In genomic region chr3:53038913-53039312, GRCm38 (mm10) we compare ENCODE assay signal across 17 mouse cellular contexts.
"Had no signal": no experiment of that assay in that cellular context is flagged by ENCODE, and none has a peak within 500 bp of the region (broad histone marks: within the 10 kb centered on the region; RNA-seq: fewer than 3 reads in every experiment).

No protein-coding gene starts in this region.

- ATAC-seq: forebrain, postnatal 0 days; hindbrain, embryonic 16.5 days; inflammation-experienced regulatory T-cells, adult 6 months; intestine, embryonic 15.5 days; intestine, postnatal 0 days had no signal

- DNase-seq: forebrain, postnatal 0 days; gastrocnemius, postnatal 14 days; gastrocnemius, postnatal 36 days; heart, adult 11 months; heart, adult 2 months; heart, postnatal 10 days; heart, postnatal 4 days; kidney, adult 18-20 months; kidney, adult 8-10 months; kidney, postnatal 10 days; kidney, postnatal 25 days; kidney, postnatal 4 days; liver had no signal
